Mouse (Mus musculus) forebrain, embryonic 16.5 days (tissue): ENCODE data around the gene Olfr750. TPM values are rescaled to one million over a fixed set of nuclear protein-coding genes. Genes with fewer than 3 reads are reported as not detected.

ENCODE experiments used
- ATAC-seq: fragments of 200-750 bp; cut with Nextera tagmentation; 2 replicates; pipeline ENCODE4 v1.8.0; 2017; ENCODE audit warnings: mild to moderate bottlenecking, moderate library complexity
- H3K27ac ChIP-seq: fragments of 300-500 bp; sonication (generic); 2 replicates; pipeline ENCODE4 v1.5.1; 2014; ENCODE audit warnings: low read length, control low read depth
- H3K27me3 ChIP-seq: fragments of 300-500 bp; sonication (generic); replicated peaks from 2 replicates; pipeline ENCODE4 v1.6.1; 2014; ENCODE audit warnings: low read length; ENCODE audit not compliant: control insufficient read depth, insufficient read depth
- H3K36me3 ChIP-seq: fragments of 300-500 bp; sonication (generic); 2 replicates; pipeline ENCODE4 v1.6.1; 2014; ENCODE audit not compliant: control insufficient read depth, insufficient read depth
- H3K4me1 ChIP-seq: fragments of 300-500 bp; sonication (generic); replicated peaks from 2 replicates; pipeline ENCODE4 v1.6.1; 2014; ENCODE audit warnings: low read length; ENCODE audit not compliant: control insufficient read depth, insufficient read depth
- H3K4me2 ChIP-seq: fragments of 300-500 bp; sonication (generic); 2 replicates; pipeline ENCODE4 v1.6.1; 2014; ENCODE audit warnings: mild to moderate bottlenecking, low read length, control low read depth
- H3K4me3 ChIP-seq: fragments of 300-500 bp; sonication (generic); replicated peaks from 2 replicates; pipeline ENCODE4 v1.5.1; 2014; ENCODE audit warnings: mild to moderate bottlenecking, low read length, control low read depth
- H3K9ac ChIP-seq: fragments of 300-500 bp; sonication (generic); replicated peaks from 2 replicates; pipeline ENCODE4 v1.6.1; 2014; ENCODE audit warnings: low read depth, low read length, control low read depth
- H3K9me3 ChIP-seq: fragments of 300-500 bp; sonication (generic); 2 replicates; pipeline ENCODE4 v1.6.1; 2016; ENCODE audit warnings: low read length; ENCODE audit not compliant: control insufficient read depth
- WGBS: fragments of 180-500 bp; shearing (Covaris S2); extraction: QIAGEN DNeasy Blood & Tissue Kit; methylation state at CpG from one replicate; pipeline ENCODE4 v1.1.7; 2014; 5-methylcytosine and 5-hydroxymethylcytosine counted together
- polyA plus RNA-seq: library from polyadenylated mRNA; unstranded; fragments of >200 nt; fragmentation: Nextera tagmentation; extraction: Ambion mirVana; gene quantifications from 2 replicates; pipeline ENCODE4 v1.2.1, GENCODE M21; 2015

Gene Olfr750
- polyA plus RNA-seq = 0.04 TPM in 1 of 2 replicates, not detected in the other

GRCm38 (mm10) chr14:51074335-51074734 lies at the start of gene Olfr750:
TSS of gene Olfr750 (minus strand) at chr14:51074435.
- H3K27ac ChIP-seq = no peak within 1 kb of the TSS
- no peak within 1 kb of the TSS for H3K4me2 ChIP-seq
- H3K4me1 ChIP-seq = no peaks in the 10 kb centered on the region
- no peaks in the 10 kb centered on the region for H3K9me3 ChIP-seq
- ATAC-seq = no peak
- no peaks in the 10 kb centered on the region for H3K27me3 ChIP-seq
- H3K4me3 ChIP-seq = no peak within 1 kb of the TSS
- 87% methylated on average over 3 of the region's 3 CpGs for WGBS
- H3K36me3 ChIP-seq = no peaks in the 10 kb centered on the region
- no peak within 1 kb of the TSS for H3K9ac ChIP-seq

GRCm38 (mm10) chr14:51113916-51114560 lies 39.8 kb upstream of the Olfr750 start, which contains the start of gene Eddm3b:
TSS of gene Eddm3b (plus strand) at chr14:51114426.
- H3K36me3 ChIP-seq = no peaks in the 10 kb centered on the region
- H3K9ac ChIP-seq = no peak within 1 kb of the TSS
- no peak within 1 kb of the TSS for H3K4me3 ChIP-seq
- H3K9me3 ChIP-seq = no peaks in the 10 kb centered on the region; the same call in 1 of the 2 replicates
- H3K4me2 ChIP-seq = no peak within 1 kb of the TSS
- 53% methylated on average over 12 of the region's 12 CpGs for WGBS
- H3K27ac ChIP-seq = no peak within 1 kb of the TSS
- H3K4me1 ChIP-seq = no peaks in the 10 kb centered on the region
- H3K27me3 ChIP-seq = no peaks in the 10 kb centered on the region
- ATAC-seq = no peak

- Histone ChIP-seq H3K4me2 (no peak overlapping the region), H3K9me3 (no peaks in the 10 kb centered on the region; the same call in 1 of the 2 replicates), H3K36me3 (no peaks in the 10 kb centered on the region), H3K27ac (no peak overlapping the region), H3K4me1 (no peaks in the 10 kb centered on the region), H3K27me3 (no peaks in the 10 kb centered on the region), H3K9ac (no peak overlapping the region), H3K4me3 (no peak overlapping the region)
- ATAC-seq = no peak
- 33% methylated on average over 9 of the region's 9 CpGs for WGBS
These were observed 39.2 kb upstream of the Olfr750 start for GRCm38 (mm10) chr14:51113476-51113875.

DNA sequence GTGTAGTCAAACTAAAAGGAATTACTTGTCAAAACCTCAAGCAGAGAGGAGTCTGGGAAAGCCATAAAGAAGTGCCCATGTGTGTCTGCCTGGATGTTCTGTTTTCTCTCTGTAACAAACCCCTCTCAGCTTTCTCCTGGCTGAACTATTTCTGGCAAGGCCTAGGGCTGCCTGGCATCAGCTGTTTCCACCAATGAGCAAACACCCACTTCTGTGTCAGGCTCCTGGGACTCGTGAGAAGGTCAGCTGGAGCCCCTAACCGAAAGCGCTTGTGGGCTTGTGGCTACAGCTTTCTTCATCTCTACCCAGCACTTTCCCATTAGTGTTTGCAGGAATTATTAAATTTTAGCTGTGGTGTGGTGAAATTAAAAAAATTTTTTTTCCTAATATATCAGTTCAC lies 37.7 kb upstream of the Olfr750 start:
- H3K27me3 ChIP-seq = no peaks in the 10 kb centered on the region
- H3K27ac ChIP-seq = no peak overlapping the region
- H3K9ac ChIP-seq = no peak overlapping the region
- no peaks in the 10 kb centered on the region for H3K4me1 ChIP-seq
- ATAC-seq = no peak
- H3K4me2 ChIP-seq = no peak overlapping the region
- no peak overlapping the region for H3K4me3 ChIP-seq
- WGBS = 85% methylated on average over 3 of the region's 3 CpGs
- H3K36me3 ChIP-seq = no peaks in the 10 kb centered on the region
- H3K9me3 ChIP-seq = no peaks in the 10 kb centered on the region; the same call in 1 of the 2 replicates

GRCm38 (mm10) chr14:51106449-51106967 lies 32.3 kb upstream of the Olfr750 start:
- Histone ChIP-seq H3K9ac (no peak overlapping the region), H3K4me2 (no peak overlapping the region), H3K36me3 (no peaks in the 10 kb centered on the region), H3K9me3 (no peaks in the 10 kb centered on the region; the same call in 1 of the 2 replicates), H3K27me3 (no peaks in the 10 kb centered on the region), H3K27ac (no peak overlapping the region), H3K4me3 (no peak overlapping the region), H3K4me1 (no peaks in the 10 kb centered on the region)
- ATAC-seq = no peak

DNA sequence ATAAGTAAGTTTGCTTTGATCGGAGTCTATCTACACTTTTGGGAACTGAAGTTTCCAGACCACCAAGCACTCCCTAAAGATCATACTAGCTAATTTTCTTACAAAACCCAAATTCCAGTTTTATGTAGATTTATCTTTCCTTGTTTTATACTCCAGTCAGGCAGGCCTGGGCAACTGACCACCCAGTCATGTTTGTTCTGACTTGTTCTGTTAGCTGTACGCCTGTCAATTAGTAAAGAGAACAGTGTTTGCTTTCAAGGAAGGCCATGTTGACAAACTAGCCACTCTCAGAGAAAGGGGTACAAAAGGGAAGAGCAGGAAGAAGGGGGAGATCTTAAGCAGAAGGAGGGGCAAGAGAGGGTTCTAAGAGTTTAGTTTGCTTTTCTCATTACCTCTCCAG lies 30.1 kb upstream of the Olfr750 start:
- H3K4me2 ChIP-seq = no peak overlapping the region
- no peaks in the 10 kb centered on the region; the same call in 1 of the 2 replicates for H3K9me3 ChIP-seq
- H3K9ac ChIP-seq = no peak overlapping the region
- H3K27me3 ChIP-seq = no peaks in the 10 kb centered on the region
- H3K4me1 ChIP-seq = no peaks in the 10 kb centered on the region
- 92% methylated on average over 2 of the region's 2 CpGs for WGBS
- no peak overlapping the region for H3K4me3 ChIP-seq
- H3K36me3 ChIP-seq = no peaks in the 10 kb centered on the region
- ATAC-seq = no peak
- no peak overlapping the region for H3K27ac ChIP-seq

GRCm38 (mm10) chr14:51103217-51103616 lies 29.0 kb upstream of the Olfr750 start:
- Histone ChIP-seq H3K9me3 (no peaks in the 10 kb centered on the region), H3K4me1 (no peaks in the 10 kb centered on the region), H3K27me3 (no peaks in the 10 kb centered on the region), H3K27ac (no peak overlapping the region), H3K4me2 (no peak overlapping the region), H3K36me3 (no peaks in the 10 kb centered on the region), H3K4me3 (no peak overlapping the region), H3K9ac (no peak overlapping the region)
- ATAC-seq = peak; percentile 54; the same call in 1 of the 2 replicates
- 38% methylated on average over 3 of the region's 3 CpGs for WGBS

DNA sequence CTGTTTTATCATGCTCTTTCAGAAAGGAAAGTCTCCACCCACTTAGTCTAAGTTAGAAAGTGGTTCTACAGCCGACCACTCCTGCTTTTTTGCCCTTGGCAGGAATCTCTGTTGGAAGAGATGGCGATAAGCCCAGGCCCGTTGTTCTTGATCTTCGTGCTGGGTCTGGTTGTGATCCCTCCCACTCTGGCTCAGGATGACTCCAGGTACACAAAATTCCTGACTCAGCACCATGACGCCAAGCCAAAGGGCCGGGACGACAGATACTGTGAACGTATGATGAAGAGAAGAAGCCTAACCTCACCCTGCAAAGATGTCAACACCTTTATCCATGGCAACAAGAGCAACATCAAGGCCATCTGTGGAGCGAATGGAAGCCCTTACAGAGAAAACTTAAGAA lies 27.0 kb upstream of the Olfr750 start:
- WGBS = 76% methylated on average over 9 of the region's 9 CpGs
- no peaks in the 10 kb centered on the region for H3K9me3 ChIP-seq
- no peak overlapping the region for H3K27ac ChIP-seq
- ATAC-seq = no peak
- H3K4me1 ChIP-seq = no peaks in the 10 kb centered on the region
- H3K4me3 ChIP-seq = no peak overlapping the region
- no peak overlapping the region for H3K9ac ChIP-seq
- H3K27me3 ChIP-seq = no peaks in the 10 kb centered on the region
- H3K4me2 ChIP-seq = no peak overlapping the region
- no peaks in the 10 kb centered on the region for H3K36me3 ChIP-seq

- no peak overlapping the region for H3K4me2 ChIP-seq
- H3K27ac ChIP-seq = no peak overlapping the region
- H3K4me3 ChIP-seq = no peak overlapping the region
- ATAC-seq = no peak
- 97% methylated on average over 11 of the region's 11 CpGs for WGBS
- no peak overlapping the region for H3K9ac ChIP-seq
- H3K27me3 ChIP-seq = no peaks in the 10 kb centered on the region
- no peaks in the 10 kb centered on the region for H3K9me3 ChIP-seq
- no peaks in the 10 kb centered on the region for H3K4me1 ChIP-seq
- H3K36me3 ChIP-seq = no peaks in the 10 kb centered on the region
These were observed 24.7 kb upstream of the Olfr750 start for GRCm38 (mm10) chr14:51098921-51099320.
